Mouse (Mus musculus): ENCODE measurements around the gene Retreg1. TPM values are rescaled to one million over a fixed set of nuclear protein-coding genes. Genes with fewer than 3 reads are reported as not detected.
A peak's percentile ranks its signal among the peaks of the same experiment; 100 is the strongest.

Retreg1 gene
- polyA plus RNA-seq, 1 experiment from 2014 or later, result 7.6 TPM

DNA sequence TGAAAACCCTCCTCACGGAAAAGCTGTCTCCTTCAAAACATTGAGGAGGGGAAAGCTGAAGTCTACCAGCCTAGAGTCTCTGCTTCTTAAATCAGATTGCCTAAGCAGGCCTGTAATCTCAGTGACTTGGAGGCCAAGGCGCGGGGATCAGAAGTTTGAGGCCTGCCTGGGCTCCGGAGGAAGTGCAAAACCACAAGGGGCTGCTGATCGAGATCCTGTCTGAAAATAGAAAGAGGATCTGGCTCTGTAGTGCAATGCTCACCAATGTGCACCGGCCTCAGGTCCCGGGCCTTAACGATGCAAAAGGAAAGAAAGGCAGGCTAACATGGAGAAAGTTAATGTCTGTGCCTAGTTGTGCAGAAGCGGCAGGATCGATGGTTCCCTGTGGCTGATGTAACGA lies 48.6 kb downstream of the Retreg1 start:
- Histone ChIP-seq H3K27ac (replicated peaks) (no peak overlapping the region), H3K9ac (replicated peaks) (no peak overlapping the region), H3K4me1 (no peaks in the 10 kb centered on the region), H3K27me3 (no peaks in the 10 kb centered on the region), H3K36me3 (no peaks in the 10 kb centered on the region), H3K4me2 (replicated peaks) (no peak overlapping the region), H3K4me3 (no peak overlapping the region), H3K9me3 (no peaks in the 10 kb centered on the region)
- no peak for ATAC-seq (replicated peaks)
- WGBS, result 80% methylated on average over 11 of the region's 11 CpGs

DNA sequence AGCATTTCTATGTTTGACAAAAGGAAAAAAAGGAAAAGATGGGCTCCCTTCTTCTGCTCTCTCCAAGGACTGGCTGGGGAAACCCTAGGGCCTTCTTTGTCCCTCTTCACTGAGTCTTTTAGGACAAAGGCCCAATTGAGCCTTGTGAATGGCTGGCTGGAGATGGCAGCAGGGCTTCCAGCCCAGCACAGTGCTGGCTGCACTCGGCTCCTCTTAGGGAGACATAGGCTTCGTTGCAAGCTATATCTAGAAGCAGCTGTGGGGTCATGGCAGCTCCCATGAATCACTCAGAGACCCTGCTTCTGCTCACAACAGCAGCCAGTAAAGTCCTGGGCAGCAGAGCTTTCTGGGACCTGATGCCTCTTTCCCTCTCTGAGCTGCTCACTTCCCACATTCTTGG lies 50.3 kb downstream of the Retreg1 start:
- H3K4me2 ChIP-seq (replicated peaks), result no peak overlapping the region
- no peaks in the 10 kb centered on the region for H3K4me1 ChIP-seq
- 25% methylated on average over 2 of the region's 2 CpGs for WGBS
- H3K36me3 ChIP-seq, result no peaks in the 10 kb centered on the region
- H3K27ac ChIP-seq (replicated peaks), result no peak overlapping the region
- no peaks in the 10 kb centered on the region for H3K27me3 ChIP-seq
- no peak overlapping the region for H3K9ac ChIP-seq (replicated peaks)
- no peak overlapping the region for H3K4me3 ChIP-seq
- H3K9me3 ChIP-seq, result no peaks in the 10 kb centered on the region
- no peak for ATAC-seq (replicated peaks)

DNA sequence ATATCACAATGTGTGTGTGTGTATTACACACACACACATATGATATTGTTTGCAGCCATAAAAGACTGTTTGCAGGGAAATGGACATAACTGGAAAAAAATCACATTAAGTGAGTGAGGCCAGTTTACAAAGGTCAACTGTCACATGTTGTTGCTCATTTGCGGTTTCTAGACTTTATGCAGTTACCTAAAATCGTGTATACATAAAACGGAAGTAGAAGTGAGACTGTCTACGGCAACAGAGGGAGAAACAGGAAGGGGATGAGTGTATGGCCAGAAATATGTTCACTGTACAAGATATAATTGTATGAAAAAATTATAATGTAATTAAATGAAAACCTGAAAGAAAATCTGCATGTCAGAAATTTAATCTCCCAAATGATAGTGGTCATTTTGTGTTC lies 53.8 kb downstream of the Retreg1 start:
- no peak for ATAC-seq (replicated peaks)
- H3K9me3 ChIP-seq, result no peaks in the 10 kb centered on the region

DNA sequence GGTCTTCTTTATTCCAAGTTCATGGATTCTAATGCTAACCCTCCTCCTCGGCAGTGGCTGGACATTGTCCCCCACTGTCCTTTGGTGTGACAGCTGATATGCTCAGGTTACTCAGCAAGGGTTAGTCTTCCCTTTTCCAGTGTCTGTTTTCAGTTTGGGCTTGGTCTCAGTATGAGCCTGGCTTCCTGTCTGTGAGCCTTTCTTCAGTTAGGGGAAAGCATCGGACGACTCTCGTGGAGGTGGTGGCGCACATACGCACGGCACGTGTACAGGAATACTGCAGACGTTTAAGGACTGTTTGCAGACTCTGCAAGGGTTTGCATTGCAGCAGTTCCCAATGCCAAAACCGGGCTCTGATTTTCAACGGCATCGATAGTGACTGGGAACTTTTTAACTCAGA lies 54.6 kb downstream of the Retreg1 start:
- H3K4me2 ChIP-seq (replicated peaks), result no peak overlapping the region
- ATAC-seq (replicated peaks), result no peak
- H3K27ac ChIP-seq (replicated peaks), result no peak overlapping the region
- H3K9me3 ChIP-seq, result no peaks in the 10 kb centered on the region
- 87% methylated on average over 12 of the region's 12 CpGs for WGBS
- H3K4me3 ChIP-seq, result no peak overlapping the region
- no peak overlapping the region for H3K9ac ChIP-seq (replicated peaks)
- no peaks in the 10 kb centered on the region for H3K4me1 ChIP-seq
- no peaks in the 10 kb centered on the region for H3K27me3 ChIP-seq
- no peaks in the 10 kb centered on the region for H3K36me3 ChIP-seq

More for the DNA sequence above, 53.8 kb downstream of the Retreg1 start:
- 92% methylated on average over 4 of the region's 4 CpGs for WGBS
- no peak overlapping the region for H3K4me2 ChIP-seq (replicated peaks)
- no peak overlapping the region for H3K4me3 ChIP-seq
- no peaks in the 10 kb centered on the region for H3K27me3 ChIP-seq
- H3K27ac ChIP-seq (replicated peaks), result no peak overlapping the region
- no peaks in the 10 kb centered on the region for H3K36me3 ChIP-seq
- no peak overlapping the region for H3K9ac ChIP-seq (replicated peaks)
- no peaks in the 10 kb centered on the region for H3K4me1 ChIP-seq

DNA sequence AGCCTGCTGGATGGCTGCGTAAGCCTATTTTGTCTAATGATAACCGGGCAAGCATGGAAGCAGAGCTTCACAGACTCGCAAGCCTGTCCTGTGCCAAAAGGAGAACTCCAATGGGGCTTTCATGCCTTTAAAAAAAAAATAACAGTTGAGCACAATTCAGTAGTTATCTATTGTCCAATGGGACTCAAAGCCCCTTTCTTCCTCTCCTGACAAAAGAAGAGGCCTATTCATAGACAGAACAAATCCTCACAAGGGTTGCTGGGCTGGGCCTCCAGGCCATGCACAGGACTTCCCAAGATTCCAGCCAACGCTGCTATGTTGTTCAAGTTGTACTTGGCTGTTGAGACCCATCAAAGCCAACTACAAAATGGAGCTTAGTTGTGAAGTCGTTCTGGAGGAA lies 56.0 kb downstream of the Retreg1 start:
- no peak for ATAC-seq (replicated peaks)
- H3K36me3 ChIP-seq, result no peaks in the 10 kb centered on the region
- no peaks in the 10 kb centered on the region for H3K9me3 ChIP-seq
- H3K9ac ChIP-seq (replicated peaks), result no peak overlapping the region
- H3K4me2 ChIP-seq (replicated peaks), result no peak overlapping the region
- no peaks in the 10 kb centered on the region for H3K27me3 ChIP-seq
- H3K4me1 ChIP-seq, result no peaks in the 10 kb centered on the region
- no peak overlapping the region for H3K4me3 ChIP-seq
- WGBS, result 20% methylated on average over 5 of the region's 5 CpGs
- H3K27ac ChIP-seq (replicated peaks), result no peak overlapping the region

DNA sequence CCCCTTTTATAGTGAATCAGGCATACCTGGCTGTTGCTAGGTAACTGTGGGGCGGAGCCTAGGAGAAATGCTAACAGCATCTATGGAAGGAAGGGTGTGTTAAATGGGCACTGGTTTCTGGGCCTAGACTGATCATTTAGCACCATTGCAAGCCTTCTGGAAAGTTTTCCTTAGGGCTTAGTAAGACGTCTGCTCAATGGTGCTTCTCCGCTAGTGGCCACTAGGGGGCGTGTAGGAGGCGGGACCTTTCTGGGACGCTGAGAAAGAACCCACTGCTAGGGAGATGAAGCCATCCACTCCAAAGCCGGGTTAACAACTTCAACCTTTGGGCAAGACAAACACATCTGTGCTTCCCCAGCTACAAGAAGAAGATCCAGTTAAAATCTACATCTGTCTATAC lies 57.6 kb downstream of the Retreg1 start:
- Histone ChIP-seq H3K27me3 (no peaks in the 10 kb centered on the region), H3K9ac (replicated peaks) (no peak overlapping the region), H3K9me3 (no peaks in the 10 kb centered on the region), H3K4me3 (no peak overlapping the region), H3K27ac (replicated peaks) (no peak overlapping the region), H3K4me1 (no peaks in the 10 kb centered on the region), H3K36me3 (no peaks in the 10 kb centered on the region), H3K4me2 (replicated peaks) (no peak overlapping the region)
- ATAC-seq (replicated peaks), result no peak
- 11% methylated on average over 7 of the region's 7 CpGs for WGBS

DNA sequence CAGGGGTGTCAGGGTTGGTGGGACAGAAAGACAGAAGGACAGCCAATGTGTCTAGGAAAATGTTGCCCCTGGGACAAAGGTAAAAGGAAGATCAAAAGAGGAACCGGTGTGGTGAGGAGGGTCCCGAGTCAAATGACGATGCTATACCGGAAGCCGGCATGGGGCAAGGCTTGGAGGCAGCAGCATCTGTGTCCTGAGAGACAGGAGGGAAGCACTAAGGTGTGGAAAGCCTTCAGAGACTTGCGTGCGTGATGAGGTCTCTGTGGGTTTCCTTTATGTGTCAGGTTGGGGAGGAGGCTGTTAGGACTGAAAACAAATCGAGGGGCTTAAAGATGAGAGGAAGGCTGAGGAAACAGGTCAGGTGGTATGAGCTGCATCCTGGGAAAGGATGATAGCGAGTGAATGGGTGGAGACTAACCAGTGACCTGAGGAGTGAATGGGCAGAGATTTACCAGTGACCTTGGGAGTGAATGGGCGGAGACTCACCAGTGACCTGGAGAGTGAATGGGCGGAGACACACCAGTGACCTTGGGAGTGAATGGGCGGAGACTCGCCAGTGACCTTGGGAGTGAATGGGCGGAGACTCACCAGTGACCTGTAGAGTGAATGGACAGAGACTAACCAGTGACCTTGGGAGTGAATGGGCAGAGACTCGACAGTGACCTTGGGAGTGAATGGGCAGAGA lies 60.1 kb downstream of the Retreg1 start:
- H3K27me3 ChIP-seq, result no peaks in the 10 kb centered on the region
- no peak overlapping the region for H3K4me2 ChIP-seq (replicated peaks)
- no peaks in the 10 kb centered on the region for H3K36me3 ChIP-seq
- H3K4me1 ChIP-seq, result no peaks in the 10 kb centered on the region
- H3K9me3 ChIP-seq, result no peaks in the 10 kb centered on the region
- WGBS, result 90% methylated on average over 15 of the region's 15 CpGs
- H3K27ac ChIP-seq (replicated peaks), result no peak overlapping the region
- no peak for ATAC-seq (replicated peaks)
- H3K4me3 ChIP-seq, result no peak overlapping the region
- H3K9ac ChIP-seq (replicated peaks), result no peak overlapping the region

DNA sequence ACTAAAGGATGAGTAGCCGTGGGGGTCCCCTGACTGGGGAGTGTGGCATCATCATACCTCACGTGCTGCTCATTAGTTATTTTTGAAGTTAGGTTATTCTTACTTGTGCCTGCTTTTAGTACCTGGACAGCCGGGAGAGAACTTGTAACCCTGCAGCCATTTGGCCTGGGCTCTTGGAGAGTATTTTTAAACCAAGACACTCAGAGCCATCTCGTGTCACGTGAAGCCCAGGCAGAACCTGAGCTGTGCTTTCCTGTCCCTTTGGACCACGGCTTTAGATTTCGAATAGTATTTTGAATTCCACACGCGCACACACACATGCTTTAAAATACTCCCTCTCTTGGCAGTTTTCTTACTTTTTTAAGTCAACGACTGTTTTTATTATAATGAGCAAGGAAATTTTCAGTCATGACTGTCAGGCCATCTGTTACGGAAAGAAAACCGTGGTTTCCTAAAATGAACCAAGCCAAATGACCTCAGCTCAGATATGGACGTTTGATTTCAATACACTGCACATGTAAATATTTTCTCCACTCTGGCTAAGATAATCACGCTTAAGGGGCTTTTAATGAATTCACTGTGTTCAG lies 61.5 kb downstream of the Retreg1 start:
- 0 out of 2 replicates have a peak, but pooled peaks have one; percentile 5 for ATAC-seq (replicated peaks)
- Histone ChIP-seq H3K36me3 (no peaks in the 10 kb centered on the region), H3K4me3 (no peak overlapping the region), H3K9ac (replicated peaks) (no peak overlapping the region), H3K27ac (replicated peaks) (peak overlapping the region; percentile 59; the same call in 1 of the 2 replicates), H3K4me1 (no peaks in the 10 kb centered on the region), H3K27me3 (no peaks in the 10 kb centered on the region), H3K9me3 (no peaks in the 10 kb centered on the region), H3K4me2 (replicated peaks) (no peak overlapping the region)
- WGBS, result 64% methylated on average over 14 of the region's 14 CpGs

DNA sequence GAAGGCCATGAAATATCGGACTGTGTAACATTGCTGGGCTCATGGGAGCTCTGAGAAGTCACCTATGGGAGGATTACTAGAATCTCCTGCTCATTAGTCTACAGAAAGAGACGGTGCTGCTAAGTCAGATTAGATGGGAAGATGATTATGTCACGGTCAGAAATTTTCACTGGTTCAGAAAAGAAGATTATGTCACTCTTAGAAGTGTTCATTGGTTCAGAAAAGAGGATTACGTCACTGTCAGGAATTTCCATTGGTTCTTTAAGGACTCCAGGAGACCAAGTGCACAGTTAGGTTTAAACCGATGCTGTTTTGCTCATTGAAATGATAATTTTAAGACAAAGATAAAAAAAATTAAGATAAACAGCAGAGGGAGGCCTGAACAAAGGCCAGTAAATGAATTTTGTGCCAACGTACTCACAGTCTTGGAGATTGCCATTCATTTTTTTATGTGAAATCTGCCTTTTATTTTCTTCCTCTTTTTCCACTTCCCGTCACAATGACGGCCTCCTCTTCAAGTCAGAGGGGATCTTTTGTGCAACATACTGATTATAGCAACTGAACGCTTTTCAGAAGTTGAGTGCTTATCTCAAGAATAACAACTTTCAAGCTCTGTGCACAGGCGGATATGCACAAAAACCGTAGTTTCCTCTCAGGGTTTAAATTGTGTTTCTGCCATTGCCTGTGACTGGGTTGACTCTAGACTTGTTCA lies 67.0 kb downstream of the Retreg1 start:
- WGBS, result 32% methylated on average over 11 of the region's 11 CpGs

DNA sequence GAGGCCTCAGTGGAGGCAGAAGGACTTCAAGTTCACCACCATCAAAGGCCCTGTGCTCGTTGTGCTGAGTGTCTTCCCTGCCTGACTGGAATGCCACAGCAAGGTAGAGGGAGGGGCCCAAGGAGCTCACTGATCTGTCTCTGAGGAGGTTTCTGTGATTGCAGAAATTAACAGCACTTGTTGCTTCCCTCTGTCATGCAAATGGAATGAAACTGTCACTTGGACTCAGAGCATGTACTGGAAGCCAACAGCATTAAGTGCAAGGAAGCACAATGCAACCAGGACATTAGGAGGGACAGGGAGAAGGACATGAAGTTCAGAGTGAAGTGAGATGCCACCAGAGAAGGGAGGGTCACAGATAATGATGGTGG lies 67.5 kb downstream of the Retreg1 start:
- 11% methylated on average over 1 of the region's 1 CpGs for WGBS
- Histone ChIP-seq H3K9ac (replicated peaks) (no peak overlapping the region), H3K27me3 (no peaks in the 10 kb centered on the region), H3K4me2 (replicated peaks) (no peak overlapping the region), H3K27ac (replicated peaks) (no peak overlapping the region), H3K36me3 (no peaks in the 10 kb centered on the region), H3K4me3 (no peak overlapping the region), H3K4me1 (peaks cover 9% of the 10 kb centered on the region), H3K9me3 (no peaks in the 10 kb centered on the region)
- ATAC-seq (replicated peaks), result 0 out of 2 replicates have a peak, but pooled peaks have one; percentile 30

More for the DNA sequence above, 67.0 kb downstream of the Retreg1 start:
- H3K4me1 ChIP-seq, result peaks cover 9% of the 10 kb centered on the region
- no peaks in the 10 kb centered on the region for H3K27me3 ChIP-seq
- no peaks in the 10 kb centered on the region for H3K9me3 ChIP-seq
- H3K36me3 ChIP-seq, result no peaks in the 10 kb centered on the region
- H3K27ac ChIP-seq (replicated peaks), result no peak overlapping the region; the same call in 1 of the 2 replicates
- no peak overlapping the region for H3K4me2 ChIP-seq (replicated peaks)
- ATAC-seq (replicated peaks), result peak; percentile 66
- H3K4me3 ChIP-seq, result no peak overlapping the region
- no peak overlapping the region for H3K9ac ChIP-seq (replicated peaks)

DNA sequence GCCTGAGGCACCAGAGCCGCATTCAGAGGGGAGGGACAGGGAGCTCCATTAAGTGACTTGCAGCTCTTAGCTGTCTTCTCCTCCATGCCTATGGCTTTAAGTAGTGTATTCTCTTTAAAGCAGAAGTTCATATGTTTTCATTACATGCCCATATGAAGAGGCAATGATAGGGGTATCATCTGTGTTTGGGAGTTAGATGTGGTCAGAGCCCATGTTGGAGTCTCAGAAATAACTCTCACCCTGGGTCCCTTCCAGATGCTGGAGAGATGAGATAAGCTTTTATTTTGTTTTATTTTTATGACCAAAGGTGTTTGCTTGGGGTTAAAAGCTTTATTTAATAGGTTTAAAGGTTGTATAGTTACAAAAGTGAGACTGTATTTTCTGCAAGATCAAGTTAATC lies 67.9 kb downstream of the Retreg1 start:
- Histone ChIP-seq H3K9ac (replicated peaks) (no peak overlapping the region), H3K36me3 (no peaks in the 10 kb centered on the region), H3K9me3 (no peaks in the 10 kb centered on the region), H3K4me3 (no peak overlapping the region), H3K27me3 (no peaks in the 10 kb centered on the region), H3K27ac (replicated peaks) (no peak overlapping the region), H3K4me1 (peaks cover 9% of the 10 kb centered on the region), H3K4me2 (replicated peaks) (no peak overlapping the region)
- ATAC-seq (replicated peaks), result no peak
- WGBS, result 77% methylated on average over 1 of the region's 1 CpGs

DNA sequence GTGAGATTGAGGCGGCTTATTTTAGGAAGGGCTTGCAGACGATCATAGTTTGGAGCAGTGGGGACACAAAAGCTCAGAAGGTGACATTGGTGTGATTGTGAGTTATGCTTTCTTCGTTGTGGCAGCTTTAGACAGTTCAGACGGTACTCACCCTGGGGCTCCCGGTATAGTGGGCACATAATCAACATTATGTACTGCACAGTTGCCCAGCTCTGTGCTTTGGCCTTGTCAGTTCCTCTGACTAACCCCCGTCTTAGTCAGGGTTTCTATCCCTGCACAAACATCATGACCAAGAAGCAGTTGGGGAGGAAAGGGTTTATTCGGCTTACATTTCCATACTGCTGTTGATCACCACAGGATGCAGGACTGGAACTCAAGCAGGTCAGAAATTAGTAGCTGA lies 69.9 kb downstream of the Retreg1 start:
- Histone ChIP-seq H3K36me3 (no peaks in the 10 kb centered on the region), H3K27ac (replicated peaks) (no peak overlapping the region), H3K4me2 (replicated peaks) (no peak overlapping the region), H3K9ac (replicated peaks) (no peak overlapping the region), H3K27me3 (no peaks in the 10 kb centered on the region), H3K4me1 (peaks cover 9% of the 10 kb centered on the region), H3K9me3 (no peaks in the 10 kb centered on the region), H3K4me3 (no peak overlapping the region)
- 89% methylated on average over 7 of the region's 7 CpGs for WGBS
- no peak for ATAC-seq (replicated peaks)

All from forebrain, embryonic 15.5 days (tissue).